Mouse (Mus musculus) cerebellum, adult 11 months (tissue): ENCODE data around the gene Rap1b.

ENCODE experiments used
- DNase-seq: peaks from one replicate; pipeline ENCODE4 v3.0.0; 2022

Gene Rap1b

DNA sequence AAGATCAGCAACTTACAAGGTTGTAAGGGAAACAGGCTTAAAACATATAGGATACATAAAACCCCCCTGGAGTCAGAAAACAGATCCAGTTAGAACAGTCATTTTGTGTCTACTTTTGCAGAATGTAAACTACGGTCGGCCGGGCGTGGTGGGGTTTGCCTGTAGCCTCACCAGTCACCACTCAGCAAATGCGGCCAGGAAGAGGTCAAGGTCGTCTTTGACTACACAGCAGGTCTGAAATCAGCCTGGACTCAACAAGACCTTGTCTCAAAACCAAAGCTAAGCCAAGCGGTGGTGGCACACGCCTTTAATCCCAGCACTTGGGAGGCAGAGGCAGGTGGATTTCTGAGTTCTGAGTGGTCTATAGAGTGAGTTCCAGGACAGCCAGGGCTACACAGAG lies 34.3 kb downstream of the Rap1b start:
- no peak for DNase-seq

DNA sequence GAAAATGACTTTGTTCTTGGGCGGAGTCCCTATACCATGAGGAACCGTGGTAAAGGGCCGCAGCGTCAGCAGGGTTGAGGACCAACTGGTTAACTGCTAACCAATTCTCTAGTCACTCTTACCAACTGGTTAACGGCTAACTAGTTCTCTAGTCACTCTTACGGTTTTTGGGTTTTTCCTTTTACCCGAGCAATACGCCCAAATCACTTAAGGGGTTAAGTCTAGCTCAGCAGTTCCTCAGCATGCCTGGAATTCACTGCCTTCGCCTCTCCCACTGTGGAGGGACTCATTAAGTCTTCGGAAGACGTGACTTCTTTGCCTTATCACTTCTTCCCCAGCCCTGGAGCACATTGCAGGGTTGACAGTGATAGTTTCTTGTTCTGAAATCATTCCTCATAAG lies 35.3 kb downstream of the Rap1b start:
- DNase-seq = no peak

DNA sequence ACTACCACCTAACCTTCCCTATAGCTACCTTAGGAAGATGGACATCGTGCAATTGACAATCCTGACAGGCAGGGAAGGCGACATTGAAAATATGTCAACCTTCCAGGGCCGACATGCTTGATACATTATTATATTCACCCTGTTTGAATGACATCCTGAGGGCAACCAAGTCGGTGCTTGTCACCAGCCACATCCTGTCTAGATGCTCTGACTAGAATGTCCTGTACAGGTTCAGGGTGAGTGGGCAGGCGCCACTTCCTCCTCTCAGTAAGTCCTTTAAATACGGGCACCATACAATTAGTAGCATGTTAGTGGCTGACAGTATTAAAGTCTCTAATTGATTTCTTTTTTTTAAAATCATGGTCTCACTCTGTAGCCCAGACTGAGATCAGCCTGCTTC lies 37.8 kb downstream of the Rap1b start:
- no peak for DNase-seq

DNA sequence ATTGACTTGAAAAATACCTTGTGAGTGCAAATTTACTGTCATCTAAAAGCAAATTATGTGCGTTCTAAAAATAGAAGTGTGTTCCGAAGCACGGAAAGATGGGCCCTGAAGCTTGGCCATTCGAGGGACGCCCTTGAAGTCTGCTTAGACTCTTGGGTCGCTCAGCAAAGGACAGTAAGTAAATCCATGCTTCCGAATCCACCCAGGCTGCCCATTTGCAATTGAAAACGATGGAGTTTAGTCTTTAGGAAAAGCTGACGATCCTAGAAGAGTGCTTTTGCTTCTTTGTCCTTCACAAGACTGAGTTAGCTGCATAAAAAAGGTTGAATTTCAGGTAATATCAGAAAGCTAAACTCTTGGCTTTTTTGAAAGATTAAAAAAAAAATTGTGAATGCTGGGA lies 39.9 kb downstream of the Rap1b start:
- no peak for DNase-seq

DNA sequence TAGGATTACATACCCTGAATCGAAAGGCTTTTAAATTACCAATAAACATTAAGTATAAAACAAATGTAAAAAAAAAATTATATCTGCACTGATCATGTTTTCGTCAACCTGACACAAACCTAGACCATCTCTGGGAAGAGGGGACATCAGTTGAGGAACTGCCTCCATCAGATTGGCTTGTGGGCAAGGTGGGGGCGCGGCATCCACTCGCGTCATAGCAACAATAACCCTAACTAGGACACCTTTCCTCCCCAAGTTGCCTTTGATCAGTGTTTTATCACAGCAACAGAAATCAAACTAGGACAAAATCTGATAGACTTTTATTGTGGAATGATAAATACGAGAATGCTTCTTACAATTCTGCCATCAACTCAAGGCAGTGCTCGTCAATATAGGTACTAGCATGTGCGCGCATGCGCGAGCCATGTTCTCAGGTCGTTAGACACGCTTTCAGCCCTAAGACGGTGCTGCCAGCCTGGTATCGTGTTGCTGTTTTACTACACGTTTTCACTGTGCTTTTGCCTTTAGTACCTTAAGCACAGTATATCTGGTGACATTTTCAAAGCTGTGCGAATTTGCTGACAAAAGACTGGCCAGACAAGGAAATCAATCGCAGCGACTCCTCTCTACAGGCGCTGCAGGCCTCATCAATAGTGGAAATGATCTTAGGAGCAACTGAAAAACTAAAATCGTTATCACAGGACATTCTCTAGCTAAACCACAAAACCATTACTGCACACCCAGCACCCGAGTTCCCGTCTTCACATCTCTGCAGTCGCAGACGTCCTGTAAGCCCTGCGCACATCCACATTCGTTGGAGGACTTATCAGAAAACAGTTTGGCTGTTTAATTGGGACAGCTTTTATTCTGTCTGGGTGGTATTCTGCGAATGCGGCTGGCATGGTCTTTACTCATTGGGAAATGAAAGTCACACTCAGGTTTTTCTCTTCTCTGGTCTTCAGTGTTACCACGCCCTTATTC lies 41.7 kb downstream of the Rap1b start:
- no peak for DNase-seq

DNA sequence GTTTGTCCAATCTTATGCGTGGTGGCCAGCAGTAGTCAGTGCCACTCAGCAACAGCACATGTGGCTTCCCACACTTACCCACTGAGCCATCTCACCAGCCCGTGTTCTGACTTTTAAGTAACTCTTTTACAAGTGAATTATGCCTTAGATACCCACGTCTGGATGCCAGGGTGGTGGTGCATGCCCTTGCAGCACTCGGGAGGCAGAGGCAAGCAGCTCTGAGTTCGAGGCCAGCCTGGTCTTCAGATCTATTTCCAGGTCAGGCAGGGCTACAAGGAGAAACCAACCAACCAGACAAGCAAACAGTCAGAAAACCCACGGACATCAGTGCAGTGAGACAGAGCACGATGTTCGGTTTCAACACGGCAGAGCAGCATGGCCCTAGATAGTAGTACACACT lies 43.9 kb downstream of the Rap1b start:
- DNase-seq = no peak

DNA sequence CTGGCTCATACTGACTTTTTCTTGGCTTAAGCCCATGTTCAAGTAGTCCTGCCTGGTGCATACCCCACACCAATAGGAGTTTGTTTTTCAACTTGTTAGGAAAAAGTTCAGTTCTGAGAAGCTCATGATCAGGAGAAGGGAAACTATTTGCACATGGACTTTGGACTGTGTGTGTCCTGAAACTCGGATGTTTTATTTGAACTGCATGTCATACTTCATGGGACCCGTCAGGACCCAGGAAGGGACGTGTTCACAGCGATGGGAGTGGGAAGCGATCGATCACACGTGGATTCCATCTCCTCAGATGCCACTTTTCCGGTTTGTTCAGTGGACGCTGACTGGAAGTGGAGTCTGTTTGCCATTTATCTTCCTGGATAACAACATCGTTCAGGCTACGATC lies 46.0 kb downstream of the Rap1b start:
- DNase-seq = no peak

DNA sequence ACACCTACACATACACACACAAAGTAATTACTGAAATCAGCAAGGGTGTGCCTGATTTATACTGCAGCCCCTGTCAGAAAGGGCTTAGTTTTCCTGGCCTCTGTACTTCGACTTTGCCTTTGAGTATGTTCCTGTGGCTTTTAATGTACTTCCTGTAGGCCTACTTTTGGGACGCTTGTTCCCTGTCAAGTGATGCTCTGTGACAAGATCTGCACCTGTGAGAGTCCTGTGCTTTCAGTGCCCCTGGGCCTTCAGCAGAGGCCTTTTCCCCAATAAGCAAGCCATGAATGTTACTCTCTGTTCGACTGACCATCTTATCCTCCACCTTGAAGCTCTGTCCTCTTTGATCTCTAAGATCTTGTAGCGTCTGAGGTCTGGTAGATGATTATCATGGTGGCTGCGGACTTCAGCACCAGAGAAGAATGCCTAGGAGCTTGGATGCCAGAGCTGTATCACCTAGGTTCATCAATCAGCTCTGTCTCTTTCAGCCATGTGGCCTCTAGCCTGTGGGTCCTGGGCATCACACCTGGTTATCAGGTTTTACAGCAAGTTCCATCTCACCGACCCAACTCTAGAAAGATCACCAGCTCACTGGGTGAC lies 47.3 kb downstream of the Rap1b start:
- no peak for DNase-seq

DNA sequence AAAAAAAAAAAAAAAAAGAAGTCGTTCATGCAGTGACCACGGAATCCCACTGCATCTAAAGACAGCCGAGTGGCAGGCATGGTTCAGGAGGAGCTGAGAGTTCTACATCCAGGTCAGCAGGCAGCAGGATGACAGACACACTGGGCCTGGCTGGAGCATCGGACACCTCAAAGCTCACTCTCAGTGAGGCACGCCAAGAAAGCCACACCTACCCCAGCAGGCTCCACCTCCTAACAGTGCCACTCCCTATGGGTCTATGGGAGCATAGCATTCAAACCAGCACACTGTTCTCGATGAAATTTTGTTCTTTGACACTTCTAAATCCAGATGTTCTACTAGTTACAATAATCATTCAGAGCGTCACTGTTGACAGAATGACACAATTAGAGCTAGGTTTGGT lies 48.2 kb downstream of the Rap1b start:
- no peak for DNase-seq

DNA sequence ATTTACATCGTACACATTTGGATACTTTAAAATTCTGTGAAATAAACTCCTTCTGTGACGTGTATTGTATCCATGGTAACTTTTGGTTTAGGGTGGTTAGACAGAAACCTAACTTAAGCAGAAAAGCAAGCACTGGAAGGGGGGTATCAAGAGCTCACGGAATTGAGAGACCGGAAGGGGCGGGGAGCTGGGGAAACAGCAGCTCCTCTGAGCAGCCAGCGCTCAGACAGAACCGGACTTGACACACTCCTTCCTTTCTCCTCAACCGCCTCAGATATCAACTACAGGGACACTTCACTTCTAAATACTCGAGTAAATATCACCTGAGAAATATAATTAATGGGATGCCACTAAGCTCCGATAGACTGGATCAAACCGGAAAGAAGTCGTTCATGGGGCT lies 48.7 kb downstream of the Rap1b start:
- no peak for DNase-seq

DNA sequence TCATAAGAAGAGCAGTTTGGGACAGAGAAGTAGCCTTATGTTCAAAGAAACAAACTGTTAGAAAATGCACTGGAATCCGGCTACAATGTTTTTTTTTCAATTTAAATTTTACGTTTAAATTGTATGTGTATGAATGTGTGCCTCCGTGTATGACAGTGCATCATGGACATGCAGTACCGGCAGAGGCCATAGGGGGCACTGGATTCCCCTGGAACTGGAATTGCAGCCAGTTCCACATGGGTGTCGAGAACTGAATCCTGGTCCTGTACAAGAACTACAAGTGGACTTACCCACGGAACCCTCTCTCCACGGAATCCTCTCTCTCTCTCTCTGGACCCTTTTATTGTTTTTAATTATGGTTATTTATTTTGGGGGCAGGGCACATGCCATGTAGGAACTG lies 49.7 kb downstream of the Rap1b start:
- DNase-seq = no peak

DNA sequence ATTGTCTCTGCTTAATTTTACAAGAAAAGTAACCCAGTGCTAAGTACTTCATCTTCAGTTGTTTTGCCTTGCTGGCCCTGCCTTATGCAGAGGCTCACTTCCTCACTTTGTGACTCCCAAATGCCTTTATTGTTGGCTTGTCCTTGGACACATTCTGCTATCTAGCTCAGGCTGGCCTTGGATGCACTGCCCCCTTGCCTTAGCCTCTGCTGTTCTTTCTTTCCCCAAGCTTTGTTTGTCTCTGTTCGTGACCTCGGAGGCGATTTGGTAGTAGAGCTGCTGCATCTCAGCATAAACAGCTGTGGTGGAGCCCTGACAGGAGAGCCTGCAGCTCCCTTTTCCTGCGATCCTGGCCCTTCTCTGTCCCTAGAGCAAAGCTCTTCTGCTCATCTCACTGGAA lies 50.6 kb downstream of the Rap1b start:
- DNase-seq = no peak

DNA sequence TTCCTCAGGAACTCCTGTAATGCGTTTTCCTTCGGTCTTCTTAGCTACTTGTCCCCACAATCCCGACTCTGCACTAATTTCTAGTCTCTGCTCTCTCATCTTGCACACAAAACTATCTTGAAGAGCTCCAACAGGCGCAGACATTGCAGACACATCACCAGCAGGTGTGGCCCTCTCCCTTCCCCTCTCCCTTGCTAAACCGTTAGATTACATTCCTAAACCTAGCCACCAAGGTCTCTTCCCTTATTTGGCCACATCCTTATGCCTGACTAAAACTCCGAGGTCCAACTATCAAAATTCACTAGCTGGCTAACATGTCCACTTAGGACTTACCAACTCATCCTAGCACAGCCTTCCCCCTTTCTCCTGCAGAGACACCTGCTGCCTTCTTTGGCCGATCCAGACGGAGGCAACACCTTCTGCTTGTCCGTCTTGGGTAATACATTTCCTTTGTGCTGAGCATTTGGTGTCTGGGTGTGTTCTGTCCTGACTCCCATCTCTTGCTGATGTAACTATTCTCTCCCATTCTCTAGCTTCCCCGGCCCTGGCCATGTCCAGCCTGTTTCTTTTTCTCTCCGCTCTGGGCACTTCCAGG lies 52.3 kb downstream of the Rap1b start:
- no peak for DNase-seq

DNA sequence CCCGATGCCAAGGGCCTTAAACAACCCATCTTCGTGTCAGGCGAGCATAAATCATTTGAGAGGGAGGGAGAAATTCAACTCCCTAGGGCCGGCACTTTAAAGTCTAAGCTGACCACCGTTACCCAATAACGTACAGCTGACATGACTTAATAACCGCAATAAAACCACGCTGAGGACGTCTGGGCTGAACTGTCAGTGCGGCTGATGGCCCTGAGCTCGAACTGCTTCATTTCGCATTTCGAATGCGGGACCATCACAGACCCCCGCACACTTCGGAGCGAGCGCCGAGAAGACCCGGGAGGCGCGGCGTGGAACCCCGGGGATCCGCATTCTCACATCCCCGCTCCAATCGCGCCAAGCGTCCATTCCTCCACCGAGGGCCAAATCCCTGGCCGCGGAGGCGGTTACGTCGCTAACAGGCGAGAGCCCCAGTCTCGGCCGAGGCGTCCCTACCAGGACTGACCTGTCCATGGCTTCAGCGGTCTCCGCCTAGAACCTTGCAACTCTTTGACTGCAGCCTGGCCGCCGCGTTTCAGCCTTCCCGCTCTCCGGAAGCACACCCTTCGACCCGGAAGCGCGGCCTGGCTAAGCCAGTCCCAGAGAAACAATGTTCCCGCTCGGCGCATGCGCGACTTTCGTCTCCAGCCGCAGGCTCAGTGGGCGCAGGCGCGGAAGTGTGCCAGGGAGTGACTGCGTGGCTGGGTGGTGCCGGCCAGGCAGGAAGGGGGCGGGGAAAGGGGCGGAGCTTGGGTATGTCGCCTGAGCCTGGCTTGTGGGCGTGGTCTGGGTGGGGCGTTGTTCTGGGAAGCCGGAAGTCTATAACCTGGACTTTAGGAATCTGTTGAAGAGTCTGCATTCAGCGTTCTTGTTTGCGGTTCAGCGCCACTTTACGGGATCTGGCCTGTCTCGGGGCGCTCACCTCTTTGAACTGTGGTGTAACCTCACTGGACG lies 53.4 kb downstream of the Rap1b start, which contains the start of gene Nup107:
TSS of gene Nup107 (minus strand) at position 565 of the 951 bp plus-strand sequence.
- DNase-seq = peak; percentile 100

DNA sequence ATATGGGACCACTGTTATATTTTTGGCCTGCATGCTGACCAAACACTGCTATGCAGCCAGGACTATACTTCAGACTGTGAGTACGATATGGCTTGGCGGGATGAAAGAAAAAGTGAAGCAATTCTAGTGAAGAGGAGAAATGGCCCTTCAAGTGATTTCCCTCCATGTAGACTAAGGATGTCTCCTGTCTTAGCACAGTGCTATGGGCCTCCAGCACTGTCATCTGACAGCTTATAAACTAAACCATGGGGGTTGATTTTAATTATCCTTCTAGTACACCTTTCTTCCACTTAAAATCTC lies 54.7 kb downstream of the Rap1b start:
- no peak for DNase-seq

DNA sequence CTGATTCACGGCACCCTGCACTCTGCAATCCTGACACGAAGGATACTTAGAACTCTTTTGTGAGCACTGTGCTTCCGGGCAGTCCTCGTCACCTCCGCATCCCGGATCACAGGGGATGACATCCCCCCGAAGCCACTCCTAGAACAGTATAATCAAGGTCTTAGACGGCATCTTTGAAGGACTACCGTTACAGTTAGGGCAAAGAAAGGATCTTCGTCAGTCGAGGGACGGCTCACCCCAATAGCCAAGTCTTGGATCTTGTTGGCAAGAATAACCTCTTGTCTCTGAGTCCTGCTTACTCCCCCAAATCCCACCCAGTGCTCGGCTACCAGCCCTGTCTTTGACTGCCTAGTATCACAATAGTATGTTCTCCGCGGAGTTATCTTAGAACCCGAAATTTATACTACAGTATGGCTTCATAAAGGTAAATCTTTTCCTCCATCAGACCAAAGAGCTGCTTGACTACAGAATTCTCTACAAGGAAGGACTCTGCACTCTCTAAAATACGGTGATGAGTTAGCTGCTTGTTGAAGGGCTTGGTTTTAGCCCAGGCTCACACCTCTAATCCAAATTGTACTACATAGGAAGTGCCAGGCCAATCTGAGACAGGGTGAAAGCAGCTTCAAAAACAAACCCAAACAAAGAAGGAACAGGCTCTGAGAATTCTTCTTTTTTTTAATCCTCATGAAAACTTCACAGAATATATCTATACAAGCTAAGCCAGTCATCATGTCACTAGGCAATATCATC lies 55.2 kb downstream of the Rap1b start:
- DNase-seq = no peak

DNA sequence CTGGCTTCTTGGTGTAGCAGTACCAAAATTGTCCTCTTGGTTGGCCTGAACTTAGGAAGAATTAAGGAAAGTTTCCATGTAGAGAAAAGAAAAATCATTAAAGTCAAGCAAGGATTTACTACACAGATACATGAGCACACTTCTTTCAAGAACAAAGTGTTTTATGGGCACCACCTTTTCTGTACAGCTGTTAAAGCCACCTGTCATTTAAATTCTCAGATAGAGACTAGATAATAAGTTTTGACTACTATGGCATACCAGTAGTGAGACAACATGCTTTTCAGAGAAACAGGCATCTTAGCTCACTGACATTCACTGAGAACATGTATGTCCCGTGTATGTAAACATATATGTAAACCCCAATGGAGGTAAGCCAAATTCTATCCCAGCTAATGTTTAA lies 55.8 kb downstream of the Rap1b start:
- no peak for DNase-seq

DNA sequence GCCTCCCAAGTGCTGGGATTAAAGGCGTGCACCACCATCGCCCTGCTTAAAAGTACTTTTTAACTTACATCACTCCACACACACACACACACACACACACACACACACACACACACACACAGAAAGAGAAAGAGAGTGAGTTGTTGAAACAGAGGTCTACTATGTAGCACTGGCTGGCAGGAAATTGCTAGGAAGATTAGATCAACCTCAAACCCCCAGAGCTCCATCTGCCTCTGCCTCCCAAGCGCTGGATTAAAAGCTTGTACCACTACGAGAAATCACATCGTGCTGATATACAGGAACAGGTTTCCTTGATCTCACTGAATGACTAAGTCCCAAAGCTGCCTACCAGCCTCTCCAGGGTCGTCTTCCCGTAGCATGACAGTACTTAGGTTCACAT lies 61.2 kb downstream of the Rap1b start:
- DNase-seq = no peak

DNA sequence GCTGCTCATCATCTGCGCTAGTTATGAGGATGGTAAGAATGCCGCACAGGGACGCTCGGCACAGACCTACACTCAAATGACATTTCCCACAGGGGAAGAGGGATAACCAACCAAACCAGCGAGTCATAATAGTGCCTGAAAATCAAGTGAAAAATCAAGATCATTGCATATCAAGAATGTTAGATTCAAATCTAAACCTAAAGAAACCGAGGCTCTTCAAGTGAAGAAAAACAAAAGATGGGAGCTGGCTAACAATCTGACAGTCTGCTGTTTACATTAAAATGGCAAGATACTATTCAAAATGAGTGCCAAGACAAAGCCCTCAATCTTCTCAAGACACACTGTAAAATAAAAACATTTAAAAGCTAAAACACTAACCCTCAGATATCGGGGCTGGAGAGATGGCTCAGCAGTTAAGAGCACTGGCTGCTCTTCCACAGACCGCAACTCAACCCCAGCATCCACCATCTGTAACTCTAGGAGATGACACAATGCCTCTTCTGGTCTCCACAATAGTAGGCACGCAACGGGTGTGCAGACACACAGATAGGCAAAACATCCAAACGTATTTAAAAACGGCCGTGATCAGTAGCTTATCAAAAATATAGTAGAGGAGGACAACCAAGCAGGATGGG lies 61.9 kb downstream of the Rap1b start:
- DNase-seq = no peak

DNA sequence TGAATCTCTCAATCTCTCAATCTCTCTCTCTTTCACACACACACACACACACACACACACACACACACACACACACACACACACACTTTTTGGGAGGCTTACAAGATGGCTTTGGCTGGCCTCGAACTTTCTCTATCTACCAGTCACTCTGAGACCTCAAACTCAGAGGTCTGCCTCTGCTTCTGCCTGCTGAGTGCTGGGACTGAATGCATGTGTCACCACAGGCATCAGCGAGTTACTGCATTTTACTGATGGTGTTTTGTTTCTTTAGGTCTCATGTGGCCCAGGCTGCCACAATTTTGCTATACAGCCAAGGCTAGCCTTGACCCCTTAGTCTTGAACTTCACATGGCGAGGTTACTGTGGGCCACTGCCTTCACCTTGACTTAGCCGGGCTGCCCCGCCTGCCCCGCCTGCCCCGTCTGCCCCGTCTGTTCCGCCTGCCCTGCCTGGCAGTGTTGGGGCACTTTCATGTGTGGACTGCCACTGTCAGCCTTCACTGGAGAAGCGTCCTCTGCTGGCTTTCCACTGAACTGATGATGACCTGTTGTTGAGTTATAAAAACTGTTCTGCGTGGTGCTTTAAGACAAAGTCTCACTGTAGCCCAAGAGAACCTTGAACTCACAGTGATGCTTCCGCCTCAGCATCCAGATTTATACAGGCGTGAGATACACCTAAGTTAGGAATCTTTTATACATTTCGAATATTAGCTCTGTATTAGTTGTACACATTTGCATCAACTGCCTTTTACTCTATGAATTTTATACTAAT lies 63.2 kb downstream of the Rap1b start:
- DNase-seq = no peak

DNA sequence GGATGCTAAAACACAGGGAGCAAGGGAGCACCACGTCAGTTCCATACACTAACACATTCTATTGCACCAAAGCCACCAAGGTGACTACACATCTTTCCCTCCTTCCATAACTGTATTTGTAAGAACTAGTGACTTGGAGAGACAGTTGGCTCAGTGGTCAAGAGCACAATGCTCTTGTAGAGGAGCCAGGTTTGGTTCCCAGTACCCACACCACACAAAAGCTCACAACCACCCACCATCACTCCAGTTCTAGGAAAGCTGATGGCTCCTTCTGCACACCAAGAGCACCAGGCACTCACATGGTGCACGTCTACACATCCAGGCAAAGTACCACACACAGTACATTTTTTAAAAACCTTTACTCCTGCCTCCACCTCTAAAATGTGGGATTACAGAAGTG lies 63.8 kb downstream of the Rap1b start:
- no peak for DNase-seq
